Mouse (Mus musculus) retina, postnatal 1 day (tissue): ENCODE measurements at regions not wholly inside any gene's neighbourhood (a gene's known extent, or its start where the extent isn't known, plus 50 kb on each side); places are given as distances from the start of the nearest gene placed in this dataset.

Source experiments
- DNase-seq: peaks from one replicate; pipeline ENCODE4 v3.0.0-alpha.2; 2012

GRCm38 (mm10) chr4:54282934-54283333 is 457.1 kb downstream of the Tmem38b start:
- no peak for DNase-seq

GRCm38 (mm10) chr4:54313804-54314203 is 488.0 kb downstream of the Tmem38b start:
- peak; percentile 18 for DNase-seq

- no peak for DNase-seq
These were observed 499.0 kb downstream of the Tmem38b start for GRCm38 (mm10) chr4:54324851-54325250.

DNA sequence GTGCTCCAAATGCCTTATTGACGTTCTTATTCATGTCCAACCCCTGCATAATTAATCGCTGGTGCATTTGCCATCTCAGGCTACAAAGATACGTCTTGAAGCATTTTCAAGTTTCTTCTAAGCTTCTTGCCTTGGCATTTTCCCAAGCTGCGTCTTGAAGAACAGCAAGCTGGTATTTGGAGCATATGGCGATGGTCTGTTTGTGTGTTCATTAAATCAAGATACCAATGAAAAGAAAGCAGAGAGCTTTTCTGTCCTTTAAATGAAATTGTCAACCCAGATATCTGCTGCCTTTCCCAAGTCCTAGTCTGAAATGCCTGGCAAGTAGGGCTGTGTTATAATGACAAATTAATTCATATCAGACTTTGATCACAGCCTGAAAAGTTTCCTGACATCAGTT is 502.4 kb downstream of the Tmem38b start:
- DNase-seq: peak; percentile 18

DNA sequence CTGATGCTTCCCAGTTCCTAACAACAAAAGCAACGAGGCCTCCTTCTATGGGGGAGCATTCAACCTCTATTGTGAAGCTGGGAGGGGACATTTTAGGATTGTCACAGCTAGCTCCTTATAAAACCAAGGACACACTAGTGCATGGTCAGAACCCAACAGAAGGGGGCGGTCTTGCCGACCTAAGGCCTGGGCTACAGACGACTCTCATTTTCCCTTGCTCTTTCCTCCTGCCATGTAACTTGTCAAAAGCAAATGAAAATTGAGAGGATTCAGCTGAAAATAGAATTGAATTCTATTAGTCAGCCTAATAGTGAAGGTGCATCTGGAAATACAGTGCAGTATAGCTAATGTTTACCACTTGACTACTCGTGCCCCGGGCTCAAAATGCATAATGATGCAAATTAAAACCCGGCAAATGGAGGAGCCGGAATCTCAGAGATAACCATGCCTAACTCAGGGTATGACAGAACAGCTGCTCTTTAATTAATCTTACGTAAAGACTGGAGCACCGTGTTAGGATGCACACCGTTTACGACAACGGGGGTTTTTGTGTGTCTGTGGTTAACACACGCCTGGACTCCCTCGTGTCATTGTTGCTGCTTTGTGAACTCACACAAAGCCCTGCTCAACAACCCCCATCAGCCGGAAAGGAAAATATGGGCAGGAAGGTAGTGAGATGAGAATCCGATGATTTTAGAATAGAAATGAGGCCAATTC is 503.0 kb downstream of the Tmem38b start:
- peak; percentile 45 for DNase-seq

GRCm38 (mm10) chr4:54330686-54331085 is 504.8 kb downstream of the Tmem38b start:
- no peak for DNase-seq

- peak; percentile 32 for DNase-seq
These were observed 505.9 kb downstream of the Tmem38b start for GRCm38 (mm10) chr4:54331588-54332211.

- DNase-seq: no peak
These were observed 506.4 kb downstream of the Tmem38b start for GRCm38 (mm10) chr4:54332261-54332660.

GRCm38 (mm10) chr4:54338556-54338955 is 512.7 kb downstream of the Tmem38b start:
- peak; percentile 76 for DNase-seq

GRCm38 (mm10) chr4:54340106-54340505 is 514.3 kb downstream of the Tmem38b start:
- DNase-seq: no peak

DNA sequence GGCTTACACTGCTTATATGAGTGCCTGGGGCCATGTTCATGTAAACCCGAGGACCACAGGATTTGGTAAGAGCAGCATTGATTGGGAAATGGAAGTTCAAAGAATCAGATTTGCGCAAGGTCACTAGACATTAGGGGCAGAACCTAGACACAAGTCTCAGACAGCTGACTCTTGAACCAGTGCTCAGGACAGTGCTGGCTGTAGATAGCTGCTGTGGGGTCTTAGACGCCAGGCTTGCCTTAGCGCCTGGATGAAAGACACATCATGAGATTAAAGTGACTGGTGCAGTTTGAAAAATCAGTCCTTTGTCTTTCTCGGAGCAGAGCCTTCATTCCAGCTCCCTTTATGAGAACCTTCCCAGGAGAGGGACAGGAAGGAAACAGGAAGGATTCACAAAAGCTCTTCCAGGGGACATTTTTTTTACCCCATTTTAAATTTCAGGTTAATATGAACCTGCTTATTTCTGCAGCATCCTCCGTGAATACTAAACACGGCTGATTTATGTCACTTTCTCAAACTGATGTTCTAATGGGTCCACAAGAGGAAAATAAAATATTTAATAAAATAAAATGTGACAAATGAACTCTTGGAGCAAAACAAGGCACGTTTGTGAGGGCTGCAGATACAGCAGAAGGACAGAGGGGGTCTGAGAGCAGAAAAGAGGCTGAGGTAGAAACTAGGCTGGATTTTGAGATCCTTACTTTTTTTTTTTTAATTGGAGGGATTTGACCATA is 528.0 kb downstream of the Tmem38b start:
- no peak for DNase-seq

DNA sequence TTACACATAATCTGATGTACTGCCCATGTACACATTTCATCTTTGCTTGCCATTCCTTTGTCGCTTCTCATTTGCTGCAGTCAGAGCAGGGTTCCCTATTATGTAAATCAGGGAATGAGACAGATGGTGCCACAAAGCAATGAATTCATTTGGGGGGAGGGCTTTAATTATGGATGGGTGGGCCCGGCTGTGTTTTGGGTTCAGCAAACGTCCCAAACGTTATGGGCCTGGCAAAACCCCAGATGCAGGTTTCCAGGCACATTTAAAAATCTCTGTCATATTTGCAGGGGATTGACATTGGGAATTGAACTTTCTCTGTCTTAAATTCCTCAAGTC is 528.5 kb downstream of the Tmem38b start:
- DNase-seq: peak; percentile 66

GRCm38 (mm10) chr4:54355381-54356040 is 529.7 kb downstream of the Tmem38b start:
- DNase-seq: no peak

- DNase-seq: no peak
These were observed 530.2 kb downstream of the Tmem38b start for GRCm38 (mm10) chr4:54356041-54356427.

GRCm38 (mm10) chr4:54370909-54371308 is 545.1 kb downstream of the Tmem38b start:
- DNase-seq: no peak

DNA sequence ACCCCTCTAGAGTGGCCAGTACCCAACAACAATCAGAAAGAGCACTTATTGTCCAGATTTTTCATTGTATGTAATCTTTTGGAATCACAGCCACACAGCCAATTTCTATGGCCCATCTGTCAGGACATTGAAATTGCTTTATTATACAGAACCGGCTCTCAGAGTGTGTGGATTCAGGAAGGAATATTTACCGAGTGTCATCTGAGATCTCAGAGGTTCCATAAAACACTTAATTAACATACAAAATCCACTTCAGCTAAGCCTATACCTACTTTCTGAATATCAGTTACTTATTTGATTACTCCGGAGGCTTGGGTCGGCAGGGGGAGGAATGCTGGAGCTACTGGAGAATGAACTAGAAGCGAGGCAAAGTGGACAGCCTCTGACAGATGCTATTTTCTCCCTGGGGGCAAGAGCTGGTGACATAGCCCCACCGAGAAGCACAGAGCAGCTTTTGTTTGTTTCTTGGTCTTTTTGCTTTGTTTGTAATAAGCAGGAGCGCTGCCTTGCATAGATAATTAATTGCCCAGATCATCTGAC is 545.6 kb downstream of the Tmem38b start:
- peak; percentile 62 for DNase-seq

DNA sequence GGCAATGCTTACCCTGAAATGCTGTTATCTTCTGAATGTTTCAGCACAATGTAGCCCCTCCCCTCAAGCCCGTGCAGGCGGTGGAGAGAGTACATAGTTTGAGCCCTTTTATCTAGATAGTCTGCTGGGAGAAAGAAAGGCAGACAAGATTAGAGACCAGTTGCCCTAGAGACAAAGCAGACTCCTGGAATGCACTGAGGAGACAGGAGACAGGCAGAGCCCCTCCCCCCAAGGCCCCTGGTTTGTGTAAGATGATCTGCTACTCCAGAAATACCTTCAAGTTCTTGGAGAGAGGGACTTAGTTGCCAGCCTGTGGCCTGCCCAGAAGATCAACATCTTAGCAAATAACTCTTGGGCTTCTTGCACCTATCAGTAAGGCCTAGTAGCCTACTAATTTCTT is 547.8 kb downstream of the Tmem38b start:
- no peak for DNase-seq

GRCm38 (mm10) chr4:54374457-54374856 is 548.6 kb downstream of the Tmem38b start:
- peak; percentile 32 for DNase-seq

GRCm38 (mm10) chr4:54387460-54387859 is 557.4 kb upstream of the Zfp462 start:
- DNase-seq: no peak

- DNase-seq: no peak
These were observed 553.2 kb upstream of the Zfp462 start for GRCm38 (mm10) chr4:54391536-54392208.

GRCm38 (mm10) chr4:54406151-54406550 is 538.7 kb upstream of the Zfp462 start:
- no peak for DNase-seq

GRCm38 (mm10) chr4:54407930-54408329 is 536.9 kb upstream of the Zfp462 start:
- no peak for DNase-seq

GRCm38 (mm10) chr4:54430789-54431188 is 514.1 kb upstream of the Zfp462 start:
- no peak for DNase-seq
